Mouse (Mus musculus): ENCODE measurements around the gene Gipr.

- peak; percentile 61 for TF ChIP-seq CTCF (IDR thresholded peaks at IDR 0.05)
- no peak for TF ChIP-seq EP300 (IDR thresholded peaks at IDR 0.05)
Measured at GRCm38 (mm10) chr7:19137380-19137779, 28.5 kb downstream of the Gipr start.

All from lung, postnatal 0 days (tissue).